Mouse (Mus musculus) cerebral cortex, adult 2 months (tissue): Measurements from ENCODE around the gene 2510009E07Rik.

Experiments
- WGBS: fragments of 180-500 bp; shearing (Covaris S2); methylation state at CpG from one replicate; pipeline ENCODE4 v1.1.7; 2018; 5-methylcytosine and 5-hydroxymethylcytosine counted together

The 2510009E07Rik gene

GRCm38 (mm10) chr16:21636156-21636853 lies 58.2 kb downstream of the 2510009E07Rik start:
- 59% methylated on average over 5 of the region's 5 CpGs for WGBS

DNA sequence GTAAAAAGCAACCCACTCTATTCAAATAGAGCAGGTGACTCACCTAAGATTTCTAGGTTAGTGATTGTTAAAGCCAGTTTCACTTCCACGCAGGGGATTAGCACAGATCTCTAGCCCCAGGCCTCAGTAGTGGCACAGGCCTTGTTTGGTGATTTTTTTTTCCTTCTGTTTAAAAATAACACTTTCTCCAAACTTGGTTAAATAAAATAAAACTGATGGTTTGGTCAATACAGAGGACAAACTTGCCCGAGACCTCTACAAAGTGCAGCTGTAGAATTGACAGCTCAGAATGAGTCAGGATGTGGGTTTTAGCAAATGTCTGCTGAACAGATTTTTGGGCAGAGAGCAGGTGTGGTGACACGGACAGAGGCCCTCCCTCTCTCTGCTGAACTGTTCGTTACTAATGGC lies 62.6 kb downstream of the 2510009E07Rik start:
- 78% methylated on average over 4 of the region's 4 CpGs for WGBS

DNA sequence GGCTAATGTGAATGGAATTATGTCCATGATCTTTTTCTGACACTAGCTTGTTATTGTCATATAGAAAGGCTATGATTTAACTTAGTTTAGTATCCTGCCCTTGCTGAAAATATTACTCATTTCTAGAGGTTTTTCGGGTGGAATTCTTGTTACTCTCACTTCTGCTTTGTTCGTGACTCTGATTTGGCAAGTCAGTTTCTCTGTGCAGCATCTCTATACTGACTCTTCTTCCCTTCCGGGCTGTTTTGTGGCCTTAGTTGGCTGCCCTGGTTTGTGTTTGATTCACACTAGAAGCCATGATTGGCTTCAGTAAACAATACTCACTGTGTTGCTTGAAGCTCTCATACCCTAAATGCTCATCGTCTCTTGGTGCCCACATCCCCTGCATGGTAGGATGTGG lies 63.9 kb downstream of the 2510009E07Rik start:
- 81% methylated on average over 4 of the region's 4 CpGs for WGBS

DNA sequence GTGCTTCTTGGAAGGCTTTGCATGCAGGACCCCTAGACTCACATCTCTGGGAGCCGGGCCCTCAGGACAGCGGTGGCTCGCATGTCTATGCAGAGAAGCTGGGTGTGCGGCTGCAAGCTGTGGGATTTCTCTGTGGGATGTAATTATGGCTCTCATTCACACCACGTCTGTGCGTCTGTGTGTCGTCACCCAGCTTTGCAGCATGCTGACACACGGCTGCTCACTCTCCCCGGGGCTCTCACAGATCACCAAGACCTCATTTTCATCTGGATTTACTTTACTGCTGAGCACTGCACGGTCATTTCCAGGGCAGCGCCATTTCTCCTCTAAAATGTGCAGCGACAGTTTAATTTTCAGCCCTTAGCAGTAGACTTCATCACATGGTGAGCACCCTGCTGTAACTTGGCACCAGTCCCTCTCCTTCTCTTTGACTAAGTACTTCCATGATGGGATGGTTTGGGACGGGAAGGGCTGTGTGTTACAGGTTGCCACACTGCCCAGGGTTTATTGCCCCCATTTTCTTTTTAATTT lies 66.3 kb downstream of the 2510009E07Rik start:
- WGBS = 44% methylated on average over 13 of the region's 13 CpGs

GRCm38 (mm10) chr16:21627248-21627647 lies 67.2 kb downstream of the 2510009E07Rik start:
- WGBS = 68% methylated on average over 6 of the region's 6 CpGs

GRCm38 (mm10) chr16:21625784-21626634 lies 68.5 kb downstream of the 2510009E07Rik start:
- WGBS = 69% methylated on average over 6 of the region's 6 CpGs

GRCm38 (mm10) chr16:21620630-21621029 lies 73.8 kb downstream of the 2510009E07Rik start:
- 82% methylated on average over 2 of the region's 2 CpGs for WGBS

GRCm38 (mm10) chr16:21615802-21616201 lies 78.7 kb downstream of the 2510009E07Rik start:
- 42% methylated on average over 7 of the region's 7 CpGs for WGBS

- WGBS = 95% methylated on average over 4 of the region's 4 CpGs
Observed at GRCm38 (mm10) chr16:21610473-21610872, 84.0 kb downstream of the 2510009E07Rik start.

- WGBS = 62% methylated on average over 10 of the region's 10 CpGs
Observed at GRCm38 (mm10) chr16:21608176-21608865, 86.1 kb downstream of the 2510009E07Rik start.

DNA sequence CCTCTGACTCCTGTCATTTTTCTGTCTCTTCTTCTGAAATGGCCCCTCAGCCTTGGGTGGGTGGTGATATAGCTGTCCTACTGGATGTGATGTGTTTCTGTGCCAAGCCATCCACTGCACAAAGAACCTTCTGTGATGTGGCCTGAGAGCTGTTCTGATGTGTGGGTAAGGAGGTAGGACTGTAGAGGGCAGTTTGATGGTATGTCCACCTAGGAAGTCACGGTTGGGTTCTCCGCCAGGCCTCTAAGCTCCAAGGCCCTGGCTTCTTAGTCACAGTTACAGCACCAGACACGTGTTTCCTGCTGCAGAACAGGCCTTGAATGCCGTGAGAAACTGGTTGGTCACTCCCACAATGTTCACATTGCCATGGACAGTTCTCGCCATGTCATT lies 86.8 kb downstream of the 2510009E07Rik start:
- WGBS = 75% methylated on average over 5 of the region's 5 CpGs

DNA sequence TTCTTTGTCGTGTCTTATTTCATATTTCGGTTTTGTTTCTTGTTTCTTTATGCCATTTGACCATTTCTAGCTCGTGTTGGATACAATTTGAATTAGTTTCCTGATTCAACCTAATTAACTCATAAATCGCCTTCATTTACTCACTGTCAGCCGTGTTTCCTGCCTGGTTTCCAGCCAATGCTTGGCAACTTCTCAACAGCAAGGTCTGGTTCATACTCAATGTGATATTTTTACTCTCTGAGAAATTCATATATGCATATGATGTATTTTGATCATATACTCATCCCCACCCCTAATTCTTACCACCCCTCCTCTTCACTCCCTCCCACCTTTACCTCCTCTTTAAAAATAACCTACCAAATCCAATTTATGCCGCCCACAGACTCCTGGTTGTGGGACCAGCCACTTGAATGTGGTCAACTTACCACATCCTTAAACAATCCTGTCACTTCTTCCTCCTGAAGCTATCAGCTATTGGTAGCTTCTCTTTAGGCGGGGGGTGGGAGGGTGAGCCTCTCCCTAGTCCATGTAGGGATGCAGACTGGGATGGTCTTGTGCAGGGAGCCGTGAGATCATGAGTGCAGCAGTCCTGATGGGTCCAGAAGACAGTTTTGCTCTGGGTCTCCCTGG lies 87.3 kb downstream of the 2510009E07Rik start:
- 57% methylated on average over 8 of the region's 8 CpGs for WGBS

GRCm38 (mm10) chr16:21606249-21607020 lies 88.0 kb downstream of the 2510009E07Rik start:
- 68% methylated on average over 6 of the region's 6 CpGs for WGBS

DNA sequence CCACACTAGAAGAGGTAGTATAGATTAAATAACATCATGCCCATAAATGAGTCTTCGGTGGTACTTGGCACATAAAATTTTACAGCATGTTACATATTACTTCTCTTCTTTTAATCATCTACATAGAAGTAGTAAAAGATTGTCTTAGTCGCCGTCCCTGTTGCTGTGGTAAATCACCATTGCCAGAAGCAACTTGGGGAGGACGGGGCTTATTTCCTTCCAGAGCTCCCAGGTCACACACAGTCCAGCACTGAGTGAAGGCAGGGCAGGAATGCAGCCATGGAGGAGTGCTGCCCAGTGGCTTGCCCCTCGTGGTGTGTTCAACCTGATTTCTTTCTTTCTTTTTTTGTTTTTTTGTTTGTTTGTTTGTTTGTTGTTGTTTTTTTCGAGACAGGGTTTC lies 90.1 kb downstream of the 2510009E07Rik start:
- 85% methylated on average over 6 of the region's 6 CpGs for WGBS
